Mouse (Mus musculus): Measurements from ENCODE around the gene Olfr309.
"Not testable (repeated sequence)": the region's sequence is repeated elsewhere in the genome, so short reads cannot be mapped to it uniquely, and the experiment has no call there.

Olfr309 gene

GRCm38 (mm10) chr7:86313608-86314007 lies at the start of gene Olfr309:
Gene Olfr309 (minus strand): TSS chr7:86313708.
- no peak for DNase-seq

- not testable (repeated sequence) for DNase-seq
Observed at GRCm38 (mm10) chr7:86346296-86346695, 32.8 kb upstream of the Olfr309 start.

DNA sequence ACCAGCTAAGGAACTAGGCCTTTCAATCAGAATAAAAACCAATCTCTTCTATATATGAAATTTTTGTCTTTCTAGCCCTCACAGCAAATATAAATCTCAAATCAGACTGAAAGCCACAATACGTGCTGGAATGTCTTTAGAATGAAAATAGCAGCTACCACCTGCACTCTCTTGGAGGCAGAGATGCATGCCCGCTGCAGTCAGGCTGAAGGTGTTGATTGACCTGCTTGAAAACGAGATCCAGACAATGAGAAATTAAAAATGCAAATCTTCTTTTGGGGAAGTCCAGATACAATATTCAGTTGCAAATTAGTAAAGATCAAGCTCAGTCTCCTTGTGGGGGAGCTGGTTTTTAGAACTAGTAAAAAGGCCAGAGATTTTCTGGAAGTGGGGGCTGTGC lies 30.7 kb upstream of the Olfr309 start:
- no peak for DNase-seq

DNA sequence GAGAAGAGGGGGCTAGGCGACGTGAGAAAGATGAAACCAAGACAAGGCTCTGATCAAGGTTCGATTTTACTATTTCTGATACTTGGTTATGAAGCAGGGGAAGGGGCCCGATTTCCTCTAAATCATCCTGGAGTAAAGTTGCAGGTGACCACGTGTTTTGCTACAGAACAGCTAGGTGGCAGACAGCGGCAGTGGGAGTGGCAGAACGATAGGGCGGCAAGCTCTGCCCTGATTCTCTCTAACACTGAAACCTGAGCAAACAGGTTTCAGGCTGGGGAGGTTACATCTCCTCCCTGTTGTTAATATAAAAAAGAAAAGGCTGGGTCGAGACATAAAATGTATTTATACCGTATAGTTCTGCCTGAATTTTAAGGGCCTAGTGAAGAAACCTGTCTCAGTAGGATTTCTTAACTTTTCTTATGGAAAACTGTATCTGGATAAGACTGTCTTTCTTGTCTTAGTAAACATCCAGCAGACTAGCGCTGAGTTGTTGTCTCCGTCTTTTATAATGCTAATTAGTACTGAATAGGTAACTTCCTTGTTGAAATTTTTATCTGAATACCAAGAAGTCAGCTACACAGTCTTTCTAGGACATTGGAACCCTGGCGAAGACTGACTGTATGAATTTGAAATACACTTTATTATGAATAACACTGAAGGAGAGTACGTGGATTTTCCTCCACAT lies 29.5 kb upstream of the Olfr309 start:
- DNase-seq, result no peak

DNA sequence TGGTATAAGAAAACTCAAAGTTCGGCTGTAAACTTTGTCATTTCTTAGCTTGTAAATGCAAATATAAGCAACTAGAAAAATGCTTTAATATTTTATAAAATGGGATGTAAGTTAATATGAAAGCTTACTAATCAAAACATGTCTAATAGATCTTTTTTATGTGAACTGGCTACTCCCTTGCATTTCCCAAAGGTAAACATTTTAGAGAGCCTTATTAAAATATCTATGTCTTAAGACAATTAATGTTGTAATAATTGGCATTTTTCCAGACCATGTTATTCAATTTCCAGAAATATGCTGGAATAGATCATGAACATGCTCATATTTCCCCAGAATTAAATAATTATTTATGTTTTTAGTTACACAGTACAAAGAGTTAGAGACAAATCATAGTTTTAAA lies 24.0 kb upstream of the Olfr309 start, which contains the start of gene Olfr307:
Olfr307 (minus strand) TSS at position 101 of the 400 bp plus-strand sequence.
- no peak for DNase-seq

DNA sequence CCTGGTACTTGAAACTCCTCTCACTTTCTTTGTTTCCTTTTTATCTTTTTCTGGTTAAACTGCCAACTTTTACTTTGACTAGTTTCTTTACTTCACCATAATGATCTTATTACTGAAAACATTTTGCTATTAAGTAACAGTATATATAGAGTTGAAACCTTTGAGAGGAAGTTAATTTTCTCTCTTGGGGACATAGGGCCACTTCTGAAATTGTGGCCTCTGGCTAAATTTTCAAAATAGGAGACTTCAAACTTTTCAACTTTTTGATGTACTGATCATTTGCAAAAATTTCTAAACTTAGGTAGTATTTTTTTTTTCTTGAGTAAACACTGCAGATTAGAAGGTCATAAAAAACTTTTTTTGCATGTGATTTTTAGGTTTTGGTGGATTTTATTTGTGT lies 12.0 kb upstream of the Olfr309 start, which contains the start of gene Olfr308:
Olfr308 (minus strand) TSS at position 101 of the 400 bp plus-strand sequence.
- DNase-seq, result no peak

DNA sequence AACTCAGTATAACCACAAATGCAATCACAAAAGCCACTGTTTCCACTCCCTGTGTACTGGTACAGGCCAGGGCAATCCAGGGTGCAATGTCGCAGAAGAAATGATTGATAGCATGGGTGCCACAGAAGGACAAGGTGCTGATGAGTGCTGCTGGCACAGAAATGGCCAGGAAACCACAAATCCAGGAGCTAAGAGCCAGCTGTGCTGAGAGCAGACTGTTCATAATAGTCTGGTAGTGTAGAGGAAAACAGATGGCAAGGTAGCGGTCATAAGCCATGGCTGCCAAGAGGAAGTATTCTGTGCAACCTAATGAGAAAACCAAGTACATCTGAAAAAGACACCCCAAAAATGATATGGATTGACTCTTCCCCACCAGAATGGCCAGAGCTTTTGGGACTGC lies 7.8 kb upstream of the Olfr309 start:
- no peak for DNase-seq

GRCm38 (mm10) chr7:86277072-86277471 lies 36.4 kb downstream of the Olfr309 start, which contains the start of gene Olfr310:
Gene Olfr310 (minus strand): TSS chr7:86277172.
- DNase-seq, result no peak

All from right cerebral cortex, postnatal 25 days (tissue).